In the genomic region with DNA sequence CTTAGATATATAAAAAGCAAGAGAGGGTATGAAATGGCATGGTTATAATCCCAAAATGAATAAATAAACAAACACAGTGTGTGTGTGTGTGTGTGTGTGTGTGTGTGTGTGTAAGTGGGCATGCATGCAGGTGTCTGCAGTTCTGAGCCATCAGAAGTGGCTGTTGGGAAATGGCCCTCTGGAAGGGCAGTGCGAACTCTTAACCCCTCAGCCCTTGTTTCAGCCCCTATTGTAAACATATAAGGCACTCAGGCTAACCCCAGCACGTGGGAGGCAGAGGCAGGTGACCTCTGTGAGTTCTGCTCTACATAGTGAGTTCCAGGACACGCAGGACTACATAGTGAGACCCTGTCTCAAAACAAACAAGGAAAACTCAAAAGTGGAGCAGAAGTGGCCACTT, we compare ENCODE assay signal across 23 mouse cellular contexts. TPM values are rescaled to one million over a fixed set of nuclear protein-coding genes. Genes with fewer than 3 reads are reported as not detected.
DNase-seq lines count a peak whose midpoint lies in the region; ATAC-seq and TF ChIP-seq lines count a peak whose summit lies in the region.
"Had no signal": no experiment of that assay in that cellular context is flagged by ENCODE, and none has a peak within 500 bp of the region (broad histone marks: within the 10 kb centered on the region; RNA-seq: fewer than 3 reads in every experiment).

No protein-coding gene starts in this region.

- peaks cover 4% of the 10 kb centered on the region for H3K4me1 ChIP-seq in hindbrain, embryonic 11.5 days (replicated peaks; ENCODE audit: control insufficient read depth, insufficient read depth, low read length)
- H3K4me1 ChIP-seq in hindbrain, postnatal 0 days (ENCODE audit: insufficient read depth, low read length) = no peaks in the 10 kb centered on the region
- peaks cover 9% of the 10 kb centered on the region for H3K4me1 ChIP-seq in neural tube, embryonic 11.5 days (ENCODE audit: control insufficient read depth, insufficient read depth, low read length)
- peaks cover 18% of the 10 kb centered on the region for H3K4me1 ChIP-seq in midbrain, embryonic 15.5 days

- TF ChIP-seq CTCF in hindbrain, postnatal 0 days (IDR thresholded peaks at IDR 0.05; ENCODE audit: low read depth) = no peak

- H3K27ac ChIP-seq in hindbrain, embryonic 11.5 days (ENCODE audit: low read depth, low read length) = no peak overlapping the region
- H3K27ac ChIP-seq in hindbrain, postnatal 0 days = no peak overlapping the region
- H3K27ac ChIP-seq in neural tube, embryonic 11.5 days (ENCODE audit: low read depth, low read length) = peak overlapping the region; percentile 8; the same call in 1 of the 2 replicates
- peak overlapping the region; percentile 68; the same call in 1 of the 2 replicates for H3K27ac ChIP-seq in midbrain, embryonic 15.5 days
- H3K27ac ChIP-seq: embryonic facial prominence, embryonic 13.5 days; kidney, postnatal 0 days; limb, embryonic 13.5 days had no signal

- no peaks in the 10 kb centered on the region for H3K9me3 ChIP-seq in hindbrain, embryonic 11.5 days (ENCODE audit: control insufficient read depth, low read length)
- H3K9me3 ChIP-seq in hindbrain, postnatal 0 days (ENCODE audit: low read length) = no peaks in the 10 kb centered on the region
- H3K9me3 ChIP-seq in neural tube, embryonic 11.5 days (ENCODE audit: control insufficient read depth, low read length) = no peaks in the 10 kb centered on the region
- H3K9me3 ChIP-seq in midbrain, embryonic 15.5 days = no peaks in the 10 kb centered on the region
- H3K9me3 ChIP-seq: embryonic facial prominence, embryonic 13.5 days; limb, embryonic 13.5 days had no signal

- H3K4me2 ChIP-seq in hindbrain, embryonic 11.5 days (replicated peaks; ENCODE audit: low read depth, low read length) = no peak overlapping the region
- H3K4me2 ChIP-seq in hindbrain, postnatal 0 days (ENCODE audit: low read depth, low read length) = no peak overlapping the region
- no peak overlapping the region for H3K4me2 ChIP-seq in neural tube, embryonic 11.5 days (ENCODE audit: low read depth)
- no peak overlapping the region for H3K4me2 ChIP-seq in midbrain, embryonic 15.5 days
- H3K4me2 ChIP-seq: embryonic facial prominence, embryonic 13.5 days; limb, embryonic 13.5 days; lung, embryonic 14.5 days had no signal

- H3K9ac ChIP-seq in hindbrain, embryonic 11.5 days (ENCODE audit: low read depth, low read length) = 0 out of 2 replicates have a peak overlapping the region, but pooled peaks have one; percentile 24
- H3K9ac ChIP-seq in hindbrain, postnatal 0 days (replicated peaks; ENCODE audit: low read length) = no peak overlapping the region
- H3K9ac ChIP-seq in neural tube, embryonic 11.5 days (ENCODE audit: low read length) = no peak overlapping the region
- no peak overlapping the region for H3K9ac ChIP-seq in midbrain, embryonic 15.5 days
- H3K9ac ChIP-seq: embryonic facial prominence, embryonic 13.5 days; limb, embryonic 13.5 days; lung, embryonic 14.5 days had no signal

- 41% methylated on average over 3 of the region's 3 CpGs for WGBS in hindbrain, embryonic 11.5 days
- 52% methylated on average over 3 of the region's 3 CpGs for WGBS in hindbrain, postnatal 0 days
- WGBS in neural tube, embryonic 11.5 days = 50% methylated on average over 3 of the region's 3 CpGs
- 64% methylated on average over 3 of the region's 3 CpGs for WGBS in midbrain, embryonic 15.5 days

- no peak for ATAC-seq in hindbrain, embryonic 11.5 days (ENCODE audit: low FRiP score)
- ATAC-seq in hindbrain, postnatal 0 days = no peak
- ATAC-seq in neural tube, embryonic 11.5 days (ENCODE audit: insufficient read depth, low FRiP score, low TSS enrichment) = no peak
- ATAC-seq in midbrain, embryonic 15.5 days (replicated peaks) = 0 out of 2 replicates have a peak, but pooled peaks have one; percentile 0
- ATAC-seq: activated CD4-positive, CD25-positive, alpha-beta regulatory T cell, adult 4 months had no signal

- H3K27me3 ChIP-seq in hindbrain, embryonic 11.5 days (ENCODE audit: control insufficient read depth, insufficient read depth, low read length) = no peaks in the 10 kb centered on the region
- no peaks in the 10 kb centered on the region for H3K27me3 ChIP-seq in hindbrain, postnatal 0 days (ENCODE audit: insufficient read depth, low read length)
- H3K27me3 ChIP-seq in neural tube, embryonic 11.5 days (ENCODE audit: control insufficient read depth, insufficient read depth, low read length) = no peaks in the 10 kb centered on the region
- H3K27me3 ChIP-seq in midbrain, embryonic 15.5 days (replicated peaks) = no peaks in the 10 kb centered on the region
- H3K27me3 ChIP-seq: embryonic facial prominence, embryonic 13.5 days; limb, embryonic 13.5 days had no signal

- 0 out of 2 replicates have a peak, but pooled peaks cover 2% of the 10 kb centered on the region for H3K36me3 ChIP-seq in hindbrain, embryonic 11.5 days (ENCODE audit: control insufficient read depth, insufficient read depth, low read length)
- no peaks in the 10 kb centered on the region for H3K36me3 ChIP-seq in hindbrain, postnatal 0 days (ENCODE audit: insufficient read depth, low read length)
- peaks cover 3% of the 10 kb centered on the region; the same call in 1 of the 2 replicates for H3K36me3 ChIP-seq in neural tube, embryonic 11.5 days (ENCODE audit: control insufficient read depth, insufficient read depth, low read length)
- peaks cover 5% of the 10 kb centered on the region; the same call in 1 of the 2 replicates for H3K36me3 ChIP-seq in midbrain, embryonic 15.5 days (replicated peaks)

- no peak for DNase-seq in hindbrain, embryonic 11.5 days (ENCODE audit: low spot score)
- DNase-seq in hindbrain, postnatal 0 days (ENCODE audit: low spot score) = no peak
- no peak for DNase-seq in neural tube, embryonic 11.5 days (ENCODE audit: low spot score)
- no peak for DNase-seq in neural tube, embryonic 10.5 days (ENCODE audit: extremely low spot score, low spot score)
- DNase-seq in right cerebral cortex, adult 2 months (ENCODE audit: low spot score in 2 of 2) = no peak
- DNase-seq in spleen, postnatal 10 days (ENCODE audit: low spot score in 2 of 2) = no peak
- DNase-seq in frontal cortex, adult 2 months (ENCODE audit: extremely low spot score in 1 of 2, low spot score in 1 of 2) = no peak
- DNase-seq: adrenal gland, postnatal 14 days; cerebellum, adult 11 months; cerebellum, postnatal 10 days; gastrocnemius, postnatal 14 days; heart, adult 18-20 months; heart, postnatal 36 days; layer of hippocampus, postnatal 36 days; lung, embryonic 14.5 days; thymus, postnatal 14 days had no signal

- no peak overlapping the region for H3K4me3 ChIP-seq in hindbrain, embryonic 11.5 days (ENCODE audit: low read depth, low read length)
- no peak overlapping the region for H3K4me3 ChIP-seq in hindbrain, postnatal 0 days (ENCODE audit: low read length)
- no peak overlapping the region for H3K4me3 ChIP-seq in neural tube, embryonic 11.5 days (ENCODE audit: low read depth, low read length)
- no peak overlapping the region for H3K4me3 ChIP-seq in midbrain, embryonic 15.5 days
- H3K4me3 ChIP-seq: embryonic facial prominence, embryonic 13.5 days; limb, embryonic 13.5 days had no signal

RNA-seq across cellular contexts. Expression of a gene that starts 7.0 kb away (rescaled TPM):
- polyA plus RNA-seq in hindbrain, embryonic 11.5 days (2014; fragmentation: Nextera tagmentation; extraction: Ambion mirVana) = 95.2 and 102 TPM in 2 replicates
- 233 and 250 TPM in 2 replicates for total RNA-seq in hindbrain, postnatal 0 days (2014; rRNA removed)
- 150 and 152 TPM in 2 replicates for polyA plus RNA-seq in hindbrain, postnatal 0 days (2015; fragmentation: Nextera tagmentation; extraction: Ambion mirVana)
- polyA plus RNA-seq in neural tube, embryonic 11.5 days (2014; fragmentation: Nextera tagmentation; extraction: Ambion mirVana) = 89.7 and 95.3 TPM in 2 replicates
- 209 and 217 TPM in 2 replicates for polyA plus RNA-seq in midbrain, embryonic 15.5 days (2015; fragmentation: Nextera tagmentation; extraction: Ambion mirVana)
- polyA plus RNA-seq in frontal cortex, adult 2 months (2012; rRNA removed) = 57.6 and 61.6 TPM in 2 replicates
- polyA plus RNA-seq: activated CD4-positive, CD25-positive, alpha-beta regulatory T cell, adult 4 months; CD4-positive, CD25-positive, alpha-beta regulatory T cell, adult 4 months had no signal

RNA-seq across cellular contexts. Expression of a gene that starts 9.0 kb away (rescaled TPM):
- polyA plus RNA-seq in hindbrain, embryonic 11.5 days (2014; fragmentation: Nextera tagmentation; extraction: Ambion mirVana) = 65.0 and 66.5 TPM in 2 replicates
- 136 and 140 TPM in 2 replicates for total RNA-seq in hindbrain, postnatal 0 days (2014; rRNA removed)
- 178 and 193 TPM in 2 replicates for polyA plus RNA-seq in hindbrain, postnatal 0 days (2015; fragmentation: Nextera tagmentation; extraction: Ambion mirVana)
- 68.3 and 86.8 TPM in 2 replicates for polyA plus RNA-seq in neural tube, embryonic 11.5 days (2014; fragmentation: Nextera tagmentation; extraction: Ambion mirVana)
- polyA plus RNA-seq in midbrain, embryonic 15.5 days (2015; fragmentation: Nextera tagmentation; extraction: Ambion mirVana) = 203 and 208 TPM in 2 replicates
- 57.8 and 68.7 TPM in 2 replicates for polyA plus RNA-seq in frontal cortex, adult 2 months (2012; rRNA removed)
- total RNA-seq: heart, adult 18-20 months; heart, postnatal 36 days; megakaryocyte progenitor cell, adult 5-6 weeks had no signal
- polyA plus RNA-seq: activated CD4-positive, CD25-positive, alpha-beta regulatory T cell, adult 4 months had no signal

RNA-seq across cellular contexts. Expression of a gene that starts 18.4 kb away (rescaled TPM):
- polyA plus RNA-seq in hindbrain, embryonic 11.5 days (2014; fragmentation: Nextera tagmentation; extraction: Ambion mirVana) = 21.3 and 22.4 TPM in 2 replicates
- total RNA-seq in hindbrain, postnatal 0 days (2014; rRNA removed) = 6.8 and 18.3 TPM in 2 replicates
- 16.7 and 19.4 TPM in 2 replicates for polyA plus RNA-seq in hindbrain, postnatal 0 days (2015; fragmentation: Nextera tagmentation; extraction: Ambion mirVana)
- 19.2 and 25.1 TPM in 2 replicates for polyA plus RNA-seq in neural tube, embryonic 11.5 days (2014; fragmentation: Nextera tagmentation; extraction: Ambion mirVana)
- polyA plus RNA-seq in midbrain, embryonic 15.5 days (2015; fragmentation: Nextera tagmentation; extraction: Ambion mirVana) = 24.5 and 25.4 TPM in 2 replicates
- 10.6 and 12.3 TPM in 2 replicates for polyA plus RNA-seq in frontal cortex, adult 2 months (2012; rRNA removed)

RNA-seq across cellular contexts. Expression of a gene that starts 24.9 kb away (rescaled TPM):
- 2.2 and 3.1 TPM in 2 replicates for polyA plus RNA-seq in hindbrain, embryonic 11.5 days (2014; fragmentation: Nextera tagmentation; extraction: Ambion mirVana)
- 0.61 and 3.8 TPM in 2 replicates for total RNA-seq in hindbrain, postnatal 0 days (2014; rRNA removed)
- 5.2 and 7.3 TPM in 2 replicates for polyA plus RNA-seq in hindbrain, postnatal 0 days (2015; fragmentation: Nextera tagmentation; extraction: Ambion mirVana)
- 2.1 and 2.3 TPM in 2 replicates for polyA plus RNA-seq in neural tube, embryonic 11.5 days (2014; fragmentation: Nextera tagmentation; extraction: Ambion mirVana)
- 7.4 and 8.3 TPM in 2 replicates for polyA plus RNA-seq in midbrain, embryonic 15.5 days (2015; fragmentation: Nextera tagmentation; extraction: Ambion mirVana)
- polyA plus RNA-seq in frontal cortex, adult 2 months (2012; rRNA removed) = 1.9 and 2.0 TPM in 2 replicates

RNA-seq across cellular contexts. Expression of a gene that starts 28.0 kb away (rescaled TPM):
- polyA plus RNA-seq in hindbrain, embryonic 11.5 days (2014; fragmentation: Nextera tagmentation; extraction: Ambion mirVana) = 6.3 and 6.7 TPM in 2 replicates
- 1.8 and 4.3 TPM in 2 replicates for total RNA-seq in hindbrain, postnatal 0 days (2014; rRNA removed)
- polyA plus RNA-seq in hindbrain, postnatal 0 days (2015; fragmentation: Nextera tagmentation; extraction: Ambion mirVana) = 5.6 and 6.8 TPM in 2 replicates
- polyA plus RNA-seq in neural tube, embryonic 11.5 days (2014; fragmentation: Nextera tagmentation; extraction: Ambion mirVana) = 6.1 TPM in 2 replicates
- polyA plus RNA-seq in midbrain, embryonic 15.5 days (2015; fragmentation: Nextera tagmentation; extraction: Ambion mirVana) = 9.6 and 10.2 TPM in 2 replicates
- polyA plus RNA-seq in frontal cortex, adult 2 months (2012; rRNA removed) = 2.0 and 2.4 TPM in 2 replicates

Comparison
In these comparisons a context has a peak if more than half of its experiments do, and no peak if none do; other contexts are left out.
1. H3K27ac ChIP-seq: peak in neural tube, embryonic 11.5 days (single experiment) and midbrain, embryonic 15.5 days (single experiment); none in hindbrain, embryonic 11.5 days (single experiment) and hindbrain, postnatal 0 days (single experiment).